Mouse (Mus musculus): ENCODE results near the gene Actr2. TPM values are rescaled to one million over a fixed set of nuclear protein-coding genes. Genes with fewer than 3 reads are reported as not detected.
A peak's percentile ranks its signal among the peaks of the same experiment; 100 is the strongest.
"Not testable (repeated sequence)": the region's sequence is repeated elsewhere in the genome, so short reads cannot be mapped to it uniquely, and the experiment has no call there.

Gene Actr2
- total RNA-seq, 2 experiments from 2014 or later, result 283 to 291 TPM

DNA sequence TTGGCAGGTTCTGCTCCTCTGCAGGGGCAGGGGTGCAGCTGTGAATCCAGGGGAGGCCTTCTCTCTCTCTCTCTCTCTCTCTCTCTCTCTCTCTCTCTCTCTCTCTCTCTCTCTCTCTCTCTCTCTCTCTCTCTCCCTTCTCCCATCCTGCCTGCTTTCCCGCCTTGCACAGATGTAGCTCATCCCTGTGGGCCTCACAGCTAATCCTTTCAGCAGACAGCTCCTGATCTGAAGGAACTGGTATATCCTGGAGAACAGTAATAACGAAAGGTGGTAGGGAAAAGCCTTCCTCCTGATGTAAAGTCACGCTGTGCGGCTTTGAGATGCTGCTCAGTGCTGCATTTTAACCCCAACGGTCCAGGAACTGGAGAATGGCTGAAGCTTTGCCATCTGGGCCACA, 58.1 kb downstream of the Actr2 start:
- intact Hi-C loops (cut with DNase I), result no loop called here
- no peak for DNase-seq

DNA sequence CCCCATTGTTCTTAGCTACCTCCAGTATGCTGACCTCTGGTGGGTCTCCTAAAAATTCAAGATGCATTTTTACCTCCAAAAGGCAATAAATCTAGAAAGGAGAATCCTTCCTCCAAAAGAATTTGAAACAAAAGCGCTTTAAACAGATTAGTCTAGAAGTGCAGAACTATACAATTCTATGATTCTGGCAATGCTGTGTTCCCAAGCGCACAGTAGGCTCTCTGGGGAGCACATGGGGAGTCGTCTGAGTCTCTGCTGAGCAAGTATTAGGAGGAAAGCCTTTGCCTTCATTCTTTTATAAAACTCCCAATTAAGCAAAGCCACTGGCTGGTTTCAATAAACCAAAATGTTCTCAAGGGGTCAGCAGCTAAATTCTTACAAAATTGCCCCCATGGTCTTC, 58.8 kb downstream of the Actr2 start:
- intact Hi-C loops (cut with DNase I), result no loop called here

DNA sequence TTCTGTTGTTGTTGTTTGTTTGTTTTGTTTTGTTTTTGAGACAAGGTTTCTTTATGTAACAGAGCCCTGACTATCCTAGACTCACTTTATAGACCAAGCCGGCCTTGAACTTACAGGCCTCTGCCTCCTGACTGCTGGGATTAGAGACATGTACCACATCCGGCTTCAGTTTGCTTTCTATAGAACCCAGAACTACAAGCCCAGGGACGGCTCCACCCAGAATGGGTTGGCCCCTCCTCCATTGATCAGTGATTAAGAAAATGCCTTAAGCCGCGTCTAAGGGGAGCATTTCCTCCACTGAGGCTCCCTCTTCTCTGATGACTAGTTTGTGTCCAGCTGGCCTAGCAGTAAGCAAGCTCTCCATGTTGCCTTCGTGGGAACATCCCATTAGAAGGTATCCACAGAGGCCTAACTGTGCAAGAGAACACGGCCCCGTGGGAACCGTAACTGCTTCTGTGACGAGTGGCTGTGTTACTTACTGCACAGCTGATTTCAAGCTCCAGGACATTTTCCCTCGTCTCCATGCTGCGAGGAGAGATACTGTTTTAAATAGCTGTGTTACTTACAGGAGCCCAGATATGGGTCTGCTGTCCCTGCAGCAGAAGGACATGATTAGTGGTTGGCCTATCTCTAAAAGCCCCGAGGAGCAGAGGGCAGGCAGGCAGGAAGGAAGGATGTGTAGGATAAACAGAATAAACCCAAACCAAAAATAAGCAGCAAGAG, 59.7 kb downstream of the Actr2 start:
- no peak for DNase-seq
- intact Hi-C loops (cut with DNase I), result no loop called here

More for the DNA sequence above, 58.8 kb downstream of the Actr2 start:
- no peak for DNase-seq

- DNase-seq, result no peak
- intact Hi-C loops (cut with DNase I), result no loop called here
Observed at GRCm38 (mm10) chr11:20045586-20045985, 67.1 kb downstream of the Actr2 start.

- intact Hi-C loops (cut with DNase I), result no loop called here
- DNase-seq, result no peak
Observed at GRCm38 (mm10) chr11:20043256-20043655, 69.5 kb downstream of the Actr2 start.

GRCm38 (mm10) chr11:20042106-20042505, 70.6 kb downstream of the Actr2 start:
- intact Hi-C loops (cut with DNase I), result no loop called here
- no peak for DNase-seq

DNA sequence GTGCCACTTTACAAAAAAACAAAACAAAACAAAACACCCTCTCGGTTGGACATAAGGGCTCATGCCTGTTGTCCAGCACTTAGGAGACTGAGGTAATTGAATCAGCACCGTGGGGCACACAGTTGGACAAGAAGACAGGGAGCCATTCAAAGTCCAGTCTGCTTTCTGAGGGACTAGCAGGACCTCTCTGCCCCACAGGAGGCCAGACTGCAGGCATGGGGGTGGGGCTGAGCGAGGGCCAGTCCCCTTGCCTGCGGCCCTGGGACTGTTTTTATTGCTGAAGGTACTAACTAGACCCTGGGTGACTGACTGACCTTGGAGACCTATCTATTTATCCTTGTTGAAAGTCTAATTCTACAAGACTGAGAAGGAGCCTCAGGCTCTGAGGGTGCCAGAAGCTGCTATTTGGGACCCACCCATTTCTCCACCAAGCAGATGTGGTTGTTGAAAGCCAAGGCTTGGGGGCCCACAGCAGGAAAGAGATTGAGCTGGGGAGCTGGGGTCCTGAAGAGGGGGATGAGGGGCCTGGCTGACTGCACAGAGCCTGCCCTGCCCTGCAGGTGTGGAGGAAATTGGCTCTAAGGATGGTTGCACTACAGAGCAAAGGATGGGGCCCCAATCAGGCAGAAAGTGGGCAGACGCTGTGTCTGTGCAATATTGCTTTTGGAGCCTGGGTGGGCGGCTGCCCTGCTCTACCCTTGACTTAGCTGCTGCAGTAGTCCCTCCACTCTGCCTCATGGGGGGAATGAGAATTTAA, 71.4 kb downstream of the Actr2 start:
- intact Hi-C loops (cut with DNase I), result no loop called here
- DNase-seq, result no peak

- intact Hi-C loops (cut with DNase I), result loop anchor here (10.0 kb wide), 1 partner anchor 204 kb away; no protein-coding TSS in a partner anchor
- DNase-seq, result peak; percentile 38
Observed at GRCm38 (mm10) chr11:20038723-20039122, 74.0 kb downstream of the Actr2 start.

DNA sequence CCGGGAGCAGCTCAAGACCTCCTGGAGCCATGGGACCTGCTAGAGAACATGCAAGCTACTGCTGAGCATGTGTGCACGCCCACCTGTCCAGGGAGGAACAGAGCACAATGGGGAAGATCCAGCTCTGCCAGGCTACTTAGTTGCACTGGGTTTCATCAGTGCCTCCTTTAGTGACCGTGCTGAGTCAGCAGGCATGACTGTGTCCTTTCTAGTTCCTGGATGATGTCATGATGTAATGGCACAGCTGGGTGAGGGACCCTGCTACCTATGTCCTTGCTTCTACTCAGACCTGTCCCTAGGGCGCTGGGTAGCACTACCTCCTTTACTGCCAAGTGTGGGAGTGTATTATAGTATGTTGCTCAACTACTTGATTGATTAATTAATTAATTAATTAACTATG, 75.0 kb downstream of the Actr2 start:
- no peak for DNase-seq
- intact Hi-C loops (cut with DNase I), result loop anchor here (10.0 kb wide), 1 partner anchor 203 kb away; no protein-coding TSS in a partner anchor

- DNase-seq, result no peak
- intact Hi-C loops (cut with DNase I), result loop anchor here (10.0 kb wide), 1 partner anchor 201 kb away; no protein-coding TSS in a partner anchor
Observed at GRCm38 (mm10) chr11:20035972-20036371, 76.7 kb downstream of the Actr2 start.

DNA sequence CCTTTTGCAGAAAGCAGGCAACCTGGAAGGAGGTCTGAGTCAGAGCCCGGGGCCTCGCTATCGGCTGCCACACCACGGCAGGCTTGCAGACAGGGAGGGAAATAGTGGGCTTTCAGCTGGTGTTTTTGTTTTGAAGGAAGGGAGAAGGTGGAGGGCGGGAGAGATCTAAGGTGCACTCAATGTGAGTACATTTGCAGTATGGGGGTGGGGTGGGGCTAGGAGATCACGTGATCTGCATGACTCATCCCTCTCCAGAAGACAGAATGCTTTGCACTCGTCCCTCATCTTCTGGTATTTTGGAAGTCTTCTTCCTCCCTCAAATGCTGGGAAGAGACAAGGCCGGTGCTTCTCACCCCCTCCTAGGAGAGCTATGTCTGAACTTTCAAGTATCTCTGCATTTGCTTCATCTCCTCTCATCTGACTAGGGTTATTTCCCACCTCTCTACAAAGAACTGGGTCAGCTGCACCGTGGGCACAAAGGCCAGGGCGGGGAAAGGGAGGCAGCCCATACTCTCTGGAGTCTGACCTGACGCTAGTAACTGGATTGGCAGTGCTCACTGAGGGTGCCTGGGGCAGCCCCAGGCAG, 77.3 kb downstream of the Actr2 start:
- intact Hi-C loops (cut with DNase I), result loop anchor here (10.0 kb wide), 1 partner anchor 201 kb away; no protein-coding TSS in a partner anchor

DNA sequence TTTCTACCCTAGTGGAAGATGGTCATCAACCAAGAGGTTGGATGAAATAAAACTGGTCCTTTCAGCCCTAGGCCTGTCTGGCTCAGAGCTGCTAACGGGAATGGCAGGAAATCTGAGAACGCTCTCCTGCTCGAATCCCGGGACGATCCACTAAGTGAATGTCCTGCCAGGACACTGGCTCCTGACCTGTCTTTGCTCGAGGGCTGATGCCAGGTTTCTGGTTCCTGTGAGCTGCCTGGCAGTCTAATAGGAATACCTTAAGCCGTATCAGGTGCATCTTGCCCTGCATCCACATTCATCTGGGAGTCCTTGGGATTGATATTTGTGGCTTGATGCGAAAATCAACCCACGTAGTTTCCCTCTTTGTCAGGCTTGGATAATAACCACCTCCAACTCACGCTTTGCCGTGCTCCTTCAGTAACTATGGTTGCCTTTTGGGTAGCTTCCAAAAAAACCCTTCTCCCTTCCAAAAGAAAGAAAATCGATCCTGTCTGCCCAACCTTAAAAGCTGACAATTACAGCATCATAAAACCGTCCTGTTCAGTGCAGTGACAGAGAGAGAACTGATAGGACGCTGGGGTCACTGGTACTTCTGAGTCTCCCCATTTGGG, 78.3 kb downstream of the Actr2 start:
- intact Hi-C loops (cut with DNase I), result loop anchor here (10.0 kb wide), 1 partner anchor 200 kb away; no protein-coding TSS in a partner anchor

More for the DNA sequence above, 77.3 kb downstream of the Actr2 start:
- no peak for DNase-seq

GRCm38 (mm10) chr11:20033541-20034160, 79.1 kb downstream of the Actr2 start:
- intact Hi-C loops (cut with DNase I), result loop anchor here (10.0 kb wide), 1 partner anchor 199 kb away; no protein-coding TSS in a partner anchor
- DNase-seq, result no peak

More for the DNA sequence above, 78.3 kb downstream of the Actr2 start:
- no peak for DNase-seq

DNA sequence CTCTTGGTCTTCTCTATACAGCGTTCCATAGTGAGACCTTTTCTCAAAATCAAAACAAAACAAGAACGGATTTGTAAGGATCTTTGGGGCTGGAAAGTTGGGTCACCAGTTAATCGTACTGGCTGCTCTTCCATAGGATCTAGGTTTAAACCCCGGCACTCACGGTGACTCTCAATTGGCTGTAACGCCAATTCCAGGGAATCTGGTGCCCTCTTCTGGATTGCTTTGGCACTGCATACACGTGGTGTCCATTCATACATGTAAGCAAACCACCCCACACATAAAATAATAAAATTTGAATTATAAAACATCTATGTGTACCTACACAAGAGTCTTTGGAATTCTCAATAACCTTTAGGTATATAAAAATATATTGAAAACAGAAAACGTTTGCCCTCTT, 81.2 kb downstream of the Actr2 start:
- intact Hi-C loops (cut with DNase I), result loop anchor here (10.0 kb wide), 1 partner anchor 197 kb away; no protein-coding TSS in a partner anchor
- no peak for DNase-seq

- intact Hi-C loops (cut with DNase I), result loop anchor here (10.0 kb wide), 1 partner anchor 196 kb away; no protein-coding TSS in a partner anchor
- DNase-seq, result not testable (repeated sequence)
Observed at GRCm38 (mm10) chr11:20030973-20031372, 81.7 kb downstream of the Actr2 start.

- no peak for DNase-seq
- intact Hi-C loops (cut with DNase I), result no loop called here
Observed at GRCm38 (mm10) chr11:20029014-20029413, 83.7 kb downstream of the Actr2 start.

GRCm38 (mm10) chr11:20028396-20028795, 84.3 kb downstream of the Actr2 start:
- DNase-seq, result no peak
- intact Hi-C loops (cut with DNase I), result no loop called here

GRCm38 (mm10) chr11:20027719-20028118, 85.0 kb downstream of the Actr2 start:
- no peak for DNase-seq
- intact Hi-C loops (cut with DNase I), result no loop called here

DNA sequence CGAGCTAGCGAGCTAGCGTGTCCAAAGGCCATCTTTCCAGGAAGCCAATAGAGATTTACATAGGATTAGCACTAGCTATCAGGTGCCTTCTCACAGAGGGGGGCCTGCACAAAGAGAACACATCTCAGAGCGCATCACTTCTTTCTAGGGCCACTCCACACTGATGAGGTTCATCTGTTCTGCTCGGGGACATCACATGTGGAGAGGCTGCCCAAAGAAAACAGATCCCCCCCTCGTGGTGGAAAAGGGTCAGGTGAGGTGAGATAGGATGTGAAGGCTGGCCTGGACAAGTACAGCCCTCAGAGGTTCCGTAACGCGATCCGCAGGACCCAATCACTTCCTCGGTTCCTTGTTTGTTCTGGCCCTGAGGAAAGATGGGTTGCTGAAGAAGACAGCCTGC, 86.8 kb downstream of the Actr2 start:
- intact Hi-C loops (cut with DNase I), result no loop called here
- DNase-seq, result no peak

GRCm38 (mm10) chr11:20022911-20023482, 89.7 kb downstream of the Actr2 start:
- intact Hi-C loops (cut with DNase I), result no loop called here
- DNase-seq, result no peak
